Mouse (Mus musculus) embryo, embryonic 9.5 days (tissue): ENCODE data around the gene Myom3.
"Not testable (repeated sequence)": the region's sequence is repeated elsewhere in the genome, so short reads cannot be mapped to it uniquely, and the experiment has no call there.

ENCODE experiments used
- DNase-seq: peaks from one replicate; pipeline ENCODE4 v3.0.0-alpha.2; 2017; ENCODE audit errors: extremely low spot score

Myom3 gene

DNA sequence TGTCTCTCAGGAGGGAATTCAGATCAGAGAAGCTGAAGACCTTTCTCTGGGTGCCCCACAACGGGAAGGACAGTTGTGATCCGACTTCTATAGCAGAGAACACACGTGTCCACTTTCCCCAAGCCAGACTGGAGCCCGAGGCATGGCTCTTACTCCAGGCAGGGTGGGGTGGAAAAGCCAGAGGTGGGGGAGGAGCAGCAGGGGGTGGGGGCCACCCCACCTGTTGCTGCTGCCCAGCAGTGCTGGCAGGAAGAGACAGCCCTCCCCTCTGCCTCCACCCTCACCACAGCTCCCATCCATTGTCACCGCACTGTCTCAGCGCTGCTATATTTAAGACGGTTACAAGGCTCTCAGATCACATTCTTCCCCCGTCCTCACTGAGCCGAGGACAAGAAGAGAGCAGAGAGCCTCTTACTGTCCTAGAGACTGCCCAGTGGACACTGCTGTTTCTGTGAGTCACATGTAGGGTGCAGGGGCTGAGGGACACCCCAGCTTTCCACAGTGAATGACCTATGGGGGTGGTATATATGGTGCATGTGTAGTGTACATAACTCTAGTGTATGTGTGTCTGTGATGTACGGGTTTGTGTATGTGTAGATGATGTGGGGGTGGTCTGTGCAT is at the start of gene Myom3:
Gene Myom3 (plus strand): TSS at position 360 of the 621 bp plus-strand sequence.
- DNase-seq, result no peak

DNA sequence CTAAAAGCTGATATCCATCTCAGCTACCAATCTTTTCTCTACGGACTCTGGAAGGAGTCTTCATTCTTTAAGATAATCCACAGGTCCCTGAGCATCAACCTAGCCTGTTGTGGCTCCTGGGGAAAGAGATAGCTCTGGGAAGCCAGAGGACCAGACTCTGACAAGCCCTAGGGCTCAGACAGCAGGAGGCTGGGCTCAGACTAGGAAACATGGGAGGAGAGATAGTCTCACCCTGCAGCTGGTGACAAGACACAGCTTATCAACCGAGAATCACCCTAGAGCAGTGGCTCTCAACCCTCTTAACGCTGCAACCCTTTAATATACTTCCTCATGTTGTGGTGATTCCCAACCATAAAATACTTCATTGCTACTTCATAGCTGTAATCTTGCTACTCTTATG is 49.1 kb upstream of the Myom3 start:
- no peak for DNase-seq

DNA sequence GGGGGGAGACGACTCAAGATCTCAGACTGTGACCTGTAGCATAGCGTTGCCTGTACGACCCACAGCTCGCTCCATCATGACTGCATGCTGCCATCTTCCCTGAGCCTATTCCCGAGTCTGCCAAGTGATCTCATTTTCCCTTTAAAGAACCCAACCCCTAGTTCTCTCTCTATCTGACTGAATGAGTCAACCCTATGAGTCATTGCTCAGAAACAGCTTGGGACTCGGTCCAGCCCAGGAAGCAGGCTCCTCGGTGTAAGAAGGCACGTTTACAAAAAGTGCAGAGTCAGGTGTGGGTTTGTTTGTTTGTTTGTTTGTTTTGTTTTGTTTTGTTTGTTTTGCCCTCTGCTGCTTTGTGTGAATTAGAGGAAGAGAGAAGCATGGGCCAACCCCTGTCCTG is 44.7 kb upstream of the Myom3 start:
- no peak for DNase-seq

DNA sequence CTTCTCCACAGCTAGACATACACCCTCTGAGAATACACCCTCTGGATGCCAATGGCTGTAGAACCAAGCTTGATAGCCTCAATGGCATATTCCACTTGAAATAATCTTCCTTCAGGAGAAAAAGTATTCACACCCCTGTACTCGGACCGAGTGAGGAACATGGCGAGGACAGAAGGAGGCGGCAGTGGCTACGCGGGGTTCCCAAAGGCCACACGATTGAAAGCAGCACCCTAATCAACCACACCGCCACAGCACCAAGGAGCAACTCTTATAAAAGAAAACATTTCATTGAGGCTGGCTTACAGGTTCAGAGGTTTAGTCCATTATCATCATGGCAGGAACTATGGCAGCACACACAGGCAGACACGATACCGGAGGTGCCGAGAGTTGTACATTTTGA is 43.1 kb upstream of the Myom3 start:
- not testable (repeated sequence) for DNase-seq

DNA sequence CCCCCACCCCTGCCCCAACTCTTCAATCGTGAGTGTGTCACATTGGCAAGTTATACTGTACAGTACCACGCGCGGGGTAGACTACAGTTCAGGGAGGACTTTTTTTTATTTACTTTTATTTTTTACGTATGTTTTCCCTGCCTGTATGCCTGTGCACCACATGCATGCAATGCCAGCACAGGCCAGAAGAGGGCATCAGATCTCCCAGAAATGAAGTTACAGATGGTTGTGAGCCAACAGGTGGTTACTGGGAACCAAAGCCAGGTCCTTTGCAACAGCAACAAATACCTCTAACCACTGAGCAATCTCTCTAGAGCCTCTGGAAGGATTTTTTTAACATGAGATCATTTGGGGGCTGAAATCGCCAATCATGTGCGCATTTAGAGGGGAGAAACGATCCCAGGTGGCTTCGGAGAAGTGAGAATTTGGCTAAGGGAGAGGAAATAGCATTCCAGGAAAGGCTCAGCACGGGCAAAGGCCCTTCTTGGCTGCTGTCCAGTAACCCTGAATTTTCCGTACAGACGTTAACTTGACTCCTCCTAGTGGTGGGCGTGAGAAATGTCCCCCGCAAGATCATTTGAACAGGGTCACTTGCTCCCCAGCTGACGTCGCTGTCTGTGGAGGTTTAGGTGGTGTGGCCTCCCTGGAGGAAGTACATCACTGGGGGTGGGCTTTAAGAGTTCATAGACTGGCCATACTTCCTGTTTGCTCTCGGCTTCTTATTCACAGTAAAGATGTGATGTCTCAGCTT is 36.8 kb upstream of the Myom3 start:
- DNase-seq, result no peak

DNA sequence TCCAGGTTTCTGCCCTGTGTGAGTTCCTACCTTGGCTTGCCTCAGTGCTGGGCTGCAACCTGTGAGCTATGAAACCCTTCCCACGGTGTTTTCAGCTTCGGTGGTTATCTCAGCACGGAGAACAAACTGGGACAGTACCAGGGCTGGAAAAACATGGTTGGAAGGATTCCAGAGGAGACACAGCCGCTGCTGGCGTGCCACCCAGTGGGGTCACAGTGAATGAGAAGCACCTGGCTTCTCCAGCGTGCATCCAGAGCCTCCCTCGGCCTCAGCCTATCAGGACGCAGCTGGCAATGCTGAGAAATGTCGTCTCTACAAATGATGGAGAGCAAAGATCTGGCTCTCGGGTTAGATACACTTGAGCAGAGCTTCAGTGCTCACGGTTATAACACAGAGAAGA is 33.1 kb upstream of the Myom3 start:
- DNase-seq, result no peak

DNA sequence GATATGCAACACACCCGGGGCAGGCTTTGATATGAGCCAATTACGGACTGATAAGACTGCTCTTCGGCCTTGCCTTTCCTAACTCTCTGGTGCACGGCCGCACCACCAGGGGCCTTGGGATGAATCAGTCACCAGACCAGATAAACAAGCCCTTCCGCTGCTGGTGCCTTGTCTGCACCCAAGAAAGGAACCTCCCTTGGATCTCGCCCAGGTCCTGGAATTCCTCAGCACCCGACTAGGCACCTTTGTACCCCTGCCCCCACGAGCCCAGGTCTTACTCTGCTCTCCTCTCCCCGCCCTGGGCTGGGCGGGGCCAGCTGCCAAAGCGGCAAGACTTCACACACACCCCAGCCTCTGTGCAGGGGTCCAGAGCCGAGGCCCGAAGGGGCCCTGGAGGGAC is 31.7 kb upstream of the Myom3 start, which contains the start of gene Il22ra1:
Gene Il22ra1 (plus strand): TSS at position 356 of the 400 bp plus-strand sequence.
- no peak for DNase-seq

DNA sequence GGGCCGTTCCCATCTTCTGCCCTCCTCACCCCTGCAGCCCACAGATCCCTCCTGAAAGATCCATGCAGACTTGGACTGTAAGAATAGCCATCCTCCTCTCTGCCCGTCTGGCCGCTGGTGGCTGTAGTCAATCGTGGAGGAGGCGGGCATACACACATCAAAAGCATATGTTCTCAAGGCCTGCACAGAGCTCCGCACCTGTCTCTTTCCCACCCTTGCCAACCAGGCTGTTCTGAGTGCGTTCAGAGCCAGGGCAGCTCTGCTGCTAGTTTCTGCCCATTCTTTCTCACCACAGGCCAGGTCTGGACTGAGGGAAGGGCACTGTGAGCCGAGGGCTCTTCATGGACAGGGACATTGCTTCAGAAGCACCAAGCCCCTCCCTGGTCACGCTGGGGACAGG is 29.3 kb upstream of the Myom3 start:
- no peak for DNase-seq

DNA sequence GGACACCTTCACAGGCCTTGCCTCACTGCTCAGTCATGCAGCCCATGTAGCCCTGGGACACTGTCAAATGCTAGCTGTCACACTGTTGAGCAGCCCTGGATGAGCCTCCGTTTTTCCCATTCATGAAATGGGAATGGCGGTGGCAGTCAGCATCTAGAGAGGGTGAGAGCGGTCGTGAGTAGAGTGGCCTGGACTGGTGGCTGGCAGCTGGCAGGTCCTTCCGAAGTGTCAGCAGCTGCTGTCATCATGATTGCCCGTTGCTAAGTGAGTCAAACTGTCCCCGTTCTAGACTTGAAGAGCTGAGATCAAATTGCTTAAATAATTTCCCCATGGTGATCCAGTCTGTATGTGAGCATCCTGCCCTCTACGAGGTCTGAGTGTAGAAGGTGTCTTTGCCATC is 28.6 kb upstream of the Myom3 start:
- DNase-seq, result no peak

DNA sequence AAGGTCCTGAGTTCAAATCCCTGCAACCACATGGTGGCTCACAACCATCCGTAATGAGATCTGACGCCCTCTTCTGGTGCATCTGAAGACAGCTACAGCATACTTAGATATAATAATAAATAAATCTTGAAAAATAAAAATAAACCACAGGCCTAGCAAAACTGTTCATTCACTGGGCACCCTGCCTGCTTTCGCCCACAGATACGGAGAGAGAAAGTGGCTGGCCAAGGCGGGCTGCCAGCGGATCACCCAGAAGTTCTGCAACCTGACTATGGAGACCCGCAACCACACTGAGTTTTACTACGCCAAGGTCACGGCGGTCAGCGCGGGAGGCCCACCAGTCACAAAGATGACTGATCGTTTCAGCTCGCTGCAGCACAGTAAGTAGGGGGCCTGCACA is 25.6 kb upstream of the Myom3 start:
- no peak for DNase-seq

DNA sequence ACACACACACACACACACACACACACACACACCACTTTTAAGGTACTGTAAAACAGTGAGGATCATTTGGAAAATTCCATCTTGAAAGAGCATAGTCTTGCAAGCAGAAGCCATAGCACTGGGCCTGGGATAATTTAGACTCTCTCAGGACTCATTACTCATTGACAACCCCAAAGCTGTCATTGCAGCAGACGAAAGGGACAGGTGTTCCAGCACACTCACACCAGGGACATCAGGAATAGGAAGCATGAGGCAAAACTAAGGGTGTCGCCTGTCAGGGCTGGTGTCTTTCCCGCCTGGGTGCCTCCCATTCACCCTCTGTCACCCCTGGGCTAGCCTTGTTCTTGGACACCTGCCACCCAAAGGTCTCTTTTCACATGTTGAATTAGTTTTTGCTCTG is 22.6 kb upstream of the Myom3 start:
- no peak for DNase-seq

DNA sequence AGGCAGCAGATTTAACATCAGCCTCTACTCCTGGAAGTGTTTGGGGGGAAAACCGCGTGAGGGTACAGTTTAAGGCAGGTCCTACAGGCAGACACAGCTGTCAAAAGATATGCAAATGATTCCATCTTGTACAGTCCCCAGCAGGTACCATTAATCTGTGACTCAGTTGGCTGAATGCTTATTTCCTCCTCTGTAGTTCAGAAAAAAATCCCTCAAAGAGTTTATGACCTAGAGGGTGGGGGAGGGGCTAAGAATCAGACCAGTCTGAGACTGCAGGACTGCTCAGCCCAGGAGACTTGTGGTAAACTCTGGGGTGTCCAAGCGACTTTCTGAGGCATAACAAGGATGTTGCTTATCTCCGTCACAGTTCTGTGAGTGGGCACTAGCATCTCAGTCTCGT is 21.3 kb upstream of the Myom3 start:
- DNase-seq, result no peak

DNA sequence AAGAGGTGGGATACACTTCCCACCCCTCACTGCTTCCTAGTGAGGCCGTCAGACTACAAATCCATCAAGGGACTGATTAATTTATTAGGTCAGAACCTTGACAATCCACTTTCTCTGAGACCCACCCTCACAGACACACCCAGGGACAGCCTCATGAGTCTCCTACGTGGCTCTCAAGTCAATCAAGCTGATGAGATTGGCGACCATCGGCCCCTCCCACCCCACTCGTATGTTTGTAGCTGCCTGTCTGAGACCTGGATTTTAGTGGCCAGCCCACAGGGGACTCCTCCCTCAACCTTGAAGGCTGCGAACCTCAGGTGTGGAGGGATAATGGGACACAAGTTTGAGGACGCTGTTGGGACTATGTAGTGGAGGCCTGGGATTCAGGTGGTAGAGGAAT is 20.4 kb upstream of the Myom3 start:
- no peak for DNase-seq

DNA sequence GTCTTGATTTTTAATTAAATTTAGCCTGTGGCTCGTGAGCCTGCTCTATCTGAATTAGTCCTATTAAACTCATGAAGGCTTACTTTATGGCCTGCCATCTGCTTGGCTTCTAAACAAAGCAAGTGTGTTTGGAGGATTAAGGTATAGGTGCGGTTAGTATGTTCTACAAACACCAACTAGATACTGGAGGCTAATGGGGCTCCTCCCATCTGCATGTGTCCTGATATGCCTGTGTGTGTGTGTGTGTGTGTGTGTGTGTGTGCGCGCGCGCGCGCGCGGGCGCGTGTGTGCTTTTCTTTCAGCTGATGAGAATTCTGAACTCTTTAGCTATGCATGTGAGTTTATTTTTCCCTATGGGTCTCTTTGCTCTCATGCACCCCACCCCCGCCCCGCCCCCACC is 19.8 kb upstream of the Myom3 start:
- no peak for DNase-seq

DNA sequence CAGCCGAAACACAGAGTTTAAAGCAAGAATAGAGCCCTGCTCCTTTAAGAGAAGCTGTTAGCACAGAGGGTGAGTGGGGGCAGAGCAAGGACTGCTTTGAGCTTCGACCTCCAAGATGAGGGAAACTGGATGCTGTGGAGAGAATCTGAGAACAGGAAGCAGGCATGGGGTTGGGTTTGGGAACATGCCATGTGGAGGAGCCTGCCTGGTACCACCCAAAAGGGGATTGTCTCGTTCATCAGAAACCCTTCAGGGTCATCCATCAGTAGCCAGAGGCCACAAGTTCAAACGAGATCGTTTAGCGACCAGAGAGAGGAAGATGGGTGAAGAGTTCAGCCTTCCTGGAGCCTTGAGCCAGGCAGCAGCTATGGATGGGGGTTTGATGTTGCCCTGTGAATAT is 16.0 kb upstream of the Myom3 start:
- DNase-seq, result no peak

DNA sequence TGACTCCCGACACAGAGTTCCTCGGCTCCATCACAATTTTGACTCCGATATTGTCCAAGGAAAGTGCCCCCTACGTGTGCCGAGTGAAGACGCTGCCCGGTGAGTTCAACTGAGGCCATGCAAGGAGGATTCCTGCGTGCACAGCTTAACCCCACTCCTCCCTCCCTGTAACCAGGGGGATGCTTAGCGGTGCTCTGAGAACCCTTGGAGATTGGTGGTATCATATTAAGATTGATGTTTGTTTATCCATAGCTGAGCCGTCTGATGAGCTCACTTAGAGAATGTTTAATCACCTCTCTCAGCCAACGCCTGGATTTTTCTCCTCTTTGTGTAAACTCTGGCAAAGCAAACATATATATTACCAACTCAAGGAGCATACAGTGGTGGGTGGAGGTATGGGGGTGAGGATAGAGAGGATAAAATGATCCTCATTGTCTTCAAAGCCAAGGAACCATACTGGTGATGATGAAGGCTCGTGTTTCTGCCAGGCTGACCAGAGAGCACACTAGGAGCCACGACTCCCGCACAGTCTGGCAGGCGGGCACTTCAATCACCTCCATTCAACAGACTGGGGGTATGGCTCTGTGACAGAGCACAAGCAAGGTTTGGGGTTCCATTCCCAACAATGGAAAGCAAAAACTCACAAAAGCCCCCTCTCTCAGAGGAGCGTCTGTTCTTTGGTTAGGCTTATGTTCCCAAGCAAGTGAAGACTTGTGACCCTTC is 14.6 kb upstream of the Myom3 start:
- no peak for DNase-seq

DNA sequence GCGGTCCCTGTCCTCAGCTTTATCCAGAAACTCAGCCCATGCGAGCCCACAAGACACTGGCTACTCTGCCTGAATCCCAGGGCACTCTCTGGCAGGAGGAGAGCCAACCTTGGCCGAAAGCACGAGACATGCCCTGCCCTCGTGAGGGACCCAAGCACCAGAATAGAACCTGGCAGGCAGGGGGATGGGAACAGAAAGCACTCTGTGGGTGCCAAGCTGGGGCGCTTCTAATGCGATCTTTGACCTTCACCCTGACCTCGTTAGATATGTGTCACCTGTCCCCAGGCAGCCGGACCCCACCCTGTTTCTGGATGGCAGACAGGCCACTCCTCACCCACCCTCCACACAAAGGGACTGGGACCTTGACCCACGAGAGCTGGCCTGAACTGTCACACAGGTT is 13.9 kb upstream of the Myom3 start:
- no peak for DNase-seq

DNA sequence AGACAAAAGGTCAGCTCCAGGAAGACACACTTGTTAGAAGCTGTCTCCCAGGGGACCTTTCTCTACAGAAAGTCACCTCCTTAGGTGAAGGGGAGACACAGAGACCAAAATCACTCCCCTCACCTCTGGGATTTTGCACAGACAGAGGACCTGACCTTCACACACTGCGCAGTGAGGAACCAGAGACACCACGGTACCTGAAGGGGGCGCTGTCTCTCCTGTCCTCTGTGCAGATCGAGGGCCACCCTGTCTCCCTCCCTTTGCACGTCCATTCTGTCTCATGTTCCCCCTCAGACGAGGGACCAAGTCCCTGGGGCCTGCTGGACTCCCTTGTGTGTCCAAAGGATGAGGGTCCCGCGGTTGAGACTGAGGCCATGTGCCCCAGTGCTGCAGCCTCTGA is 8.6 kb upstream of the Myom3 start:
- no peak for DNase-seq

DNA sequence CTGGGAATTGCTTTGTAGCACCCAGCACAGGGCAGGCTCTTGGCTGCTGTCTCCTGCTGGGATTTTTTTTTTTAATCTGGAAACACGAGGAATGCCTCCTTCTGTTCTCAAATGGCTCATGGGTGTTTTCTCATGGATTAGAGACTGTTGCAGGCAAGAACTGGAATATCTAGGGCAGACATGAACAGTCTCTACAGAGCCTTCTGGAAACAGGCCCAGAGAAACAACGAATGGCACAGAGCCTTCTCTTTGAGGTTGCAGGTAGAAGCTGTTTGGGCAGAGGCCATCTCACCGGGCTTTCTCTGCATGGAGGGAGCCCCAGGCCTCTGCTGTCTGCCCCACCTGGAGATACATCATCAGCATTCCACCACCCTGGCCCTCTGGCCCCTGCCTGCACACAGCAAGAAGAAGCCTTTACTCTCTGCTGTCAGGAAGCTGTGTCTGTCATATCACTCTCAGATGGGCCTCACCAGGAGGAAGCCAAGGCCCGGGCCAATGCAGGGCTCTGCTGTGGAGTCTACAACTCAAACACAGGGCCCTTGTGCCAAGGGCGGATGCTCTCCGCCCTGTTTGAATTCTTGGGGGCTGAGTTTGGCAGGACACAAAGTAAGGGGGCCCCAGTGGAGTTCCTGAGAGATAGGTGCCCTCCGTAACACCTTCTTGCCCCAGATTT is 7.3 kb upstream of the Myom3 start:
- DNase-seq, result no peak

DNA sequence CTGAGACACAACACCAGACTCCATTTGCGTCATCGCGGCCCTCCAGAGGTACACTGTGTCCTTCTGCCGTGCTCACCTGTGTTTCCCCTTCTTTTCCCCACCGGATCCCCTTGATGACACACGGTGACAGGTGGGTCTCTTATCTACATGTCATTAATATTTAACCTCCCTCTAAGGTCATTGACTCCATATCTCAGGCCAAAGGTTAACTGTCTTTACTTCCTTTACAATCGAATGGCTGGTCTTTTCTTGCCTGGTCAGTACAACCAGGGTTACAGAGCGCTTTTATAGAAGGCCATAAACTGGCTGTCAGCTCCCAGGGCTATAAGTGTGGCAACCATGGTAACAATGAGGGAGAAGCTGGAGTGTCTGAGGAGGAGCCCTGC is 6.7 kb upstream of the Myom3 start:
- no peak for DNase-seq

DNA sequence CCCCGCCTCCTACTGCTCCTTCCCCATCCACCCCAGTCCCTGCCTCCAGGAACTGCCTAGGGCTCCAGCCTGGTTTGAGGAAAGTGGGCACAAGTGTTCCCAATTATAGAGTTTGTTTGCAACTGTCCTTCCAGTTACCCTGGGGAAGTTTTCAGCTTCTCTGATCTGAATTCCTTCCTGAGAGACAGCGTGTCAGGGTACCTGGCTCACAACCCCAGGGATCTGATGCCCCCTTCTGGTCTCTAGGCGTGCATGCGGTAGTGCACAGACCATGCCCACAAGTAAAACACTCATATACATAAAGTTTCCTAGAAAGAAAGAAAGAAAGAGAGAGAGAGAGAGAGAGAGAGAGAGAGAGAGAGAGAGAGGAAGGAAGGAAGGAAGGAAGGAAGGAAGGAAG is 1.2 kb upstream of the Myom3 start:
- no peak for DNase-seq

DNA sequence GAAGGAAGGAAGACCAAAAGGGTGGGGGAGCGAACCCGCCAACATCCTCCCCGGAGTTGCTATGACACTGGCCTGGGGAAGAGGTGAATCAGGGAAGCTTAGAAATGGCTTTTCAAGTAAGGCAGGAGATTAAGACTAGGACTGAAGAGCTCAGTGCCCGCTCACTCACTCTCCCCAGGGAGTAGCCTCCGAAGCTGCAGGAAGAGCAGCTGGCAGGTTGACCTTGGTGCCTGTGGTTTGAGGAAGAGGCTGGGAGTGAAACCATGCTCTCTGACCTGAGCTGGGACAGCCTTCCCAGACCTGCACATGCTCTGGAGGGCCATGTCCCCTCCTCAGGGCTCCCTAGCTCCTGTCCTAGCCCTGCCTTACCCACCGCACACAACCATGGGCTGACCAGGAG is 690 bp upstream of the Myom3 start:
- DNase-seq, result no peak

DNA sequence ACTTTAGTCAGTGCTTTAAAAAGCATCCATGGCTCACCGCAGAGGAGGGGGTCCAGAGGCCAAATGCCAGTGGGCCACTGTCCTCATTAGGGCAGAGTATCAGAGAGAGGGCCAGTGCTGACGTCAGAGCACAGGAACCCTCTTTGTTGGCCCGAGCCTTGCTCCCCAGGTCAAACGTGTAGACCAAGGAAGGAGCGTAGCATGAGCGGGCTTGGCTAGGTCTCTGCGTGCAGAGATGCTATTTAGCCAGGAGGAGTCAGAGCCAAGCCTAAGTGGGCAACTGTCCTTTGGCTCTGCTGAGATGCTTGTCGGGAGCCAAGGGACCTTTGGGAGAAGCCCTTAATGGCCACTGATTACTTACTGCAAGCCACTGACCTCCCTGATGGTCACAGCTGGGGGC is 1.5 kb downstream of the Myom3 start:
- DNase-seq, result no peak
